Mouse (Mus musculus): Measurements from ENCODE around the gene Slc15a2. TPM values are rescaled to one million over a fixed set of nuclear protein-coding genes. Genes with fewer than 3 reads are reported as not detected.

Gene Slc15a2
- total and polyA plus RNA-seq, 2 experiments from 2014 or later, result 0.71 to 1.5 TPM

DNA sequence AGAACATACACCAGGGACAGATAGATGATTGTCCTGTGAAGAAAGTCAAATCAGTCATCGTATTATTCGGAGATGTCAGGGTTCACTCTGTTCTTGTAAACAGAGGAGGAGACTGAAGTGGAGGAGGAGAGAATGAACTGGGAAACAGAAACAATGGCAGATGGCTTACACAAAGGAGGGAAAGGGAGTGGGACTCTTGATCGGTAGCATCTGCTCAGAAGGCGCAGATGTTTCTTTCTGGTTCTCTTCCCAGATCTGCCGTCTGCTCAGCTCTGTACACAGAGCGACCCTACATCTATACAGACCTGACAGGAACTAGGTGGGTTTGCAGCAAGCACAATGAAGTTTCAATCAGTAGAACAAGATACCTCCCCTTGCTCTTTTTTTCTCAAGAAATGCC is 9.1 kb downstream of the Slc15a2 start:
- H3K9ac ChIP-seq (replicated peaks; ENCODE audit: low read depth, low read length), result no peak overlapping the region
- H3K27ac ChIP-seq (ENCODE audit: low read depth), result no peak overlapping the region
- H3K4me2 ChIP-seq (ENCODE audit: low read depth, low read length), result no peak overlapping the region
- no peak for TF ChIP-seq CTCF (IDR thresholded peaks at IDR 0.05; ENCODE audit: low read depth)
- TF ChIP-seq EP300 (IDR thresholded peaks at IDR 0.05; ENCODE audit: low read depth), result no peak
- no peaks in the 10 kb centered on the region for H3K9me3 ChIP-seq (replicated peaks; ENCODE audit: control insufficient read depth, low read length)
- no peaks in the 10 kb centered on the region for H3K36me3 ChIP-seq (replicated peaks; ENCODE audit: control insufficient read depth, insufficient read depth, low read length)
- ATAC-seq (ENCODE audit: insufficient read depth, low read depth) (no peak), DNase-seq (ENCODE audit: low spot score) (no peak)
- H3K4me1 ChIP-seq (ENCODE audit: control insufficient read depth, insufficient read depth), result no peaks in the 10 kb centered on the region
- WGBS, result 73% methylated on average over 6 of the region's 6 CpGs
- H3K4me3 ChIP-seq (ENCODE audit: low read depth, low read length), result no peak overlapping the region
- H3K27me3 ChIP-seq (ENCODE audit: control insufficient read depth, insufficient read depth, low read length), result no peaks in the 10 kb centered on the region

DNA sequence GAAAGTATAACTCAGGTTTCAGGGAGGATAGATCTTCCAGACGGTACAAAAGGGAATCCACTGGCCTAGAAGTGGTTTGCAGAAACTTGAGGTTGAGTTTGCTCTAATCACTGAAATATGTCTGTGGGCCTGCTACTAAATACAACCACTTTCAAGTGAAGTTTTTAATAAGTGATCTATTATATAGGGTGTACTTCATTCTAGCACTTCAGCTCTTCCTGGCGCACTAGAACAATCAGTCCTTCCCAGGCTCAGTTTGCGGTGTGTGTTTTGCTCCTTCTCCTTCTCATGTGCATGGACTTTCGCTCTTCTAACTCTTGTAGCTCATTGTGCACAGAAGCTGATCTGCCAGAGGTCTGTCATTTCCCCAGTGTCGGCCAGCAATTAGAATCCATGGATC is 11.8 kb downstream of the Slc15a2 start:
- Histone ChIP-seq H3K9ac (replicated peaks; ENCODE audit: low read depth, low read length) (no peak overlapping the region), H3K9me3 (replicated peaks; ENCODE audit: control insufficient read depth, low read length) (no peaks in the 10 kb centered on the region), H3K27me3 (ENCODE audit: control insufficient read depth, insufficient read depth, low read length) (no peaks in the 10 kb centered on the region), H3K4me3 (ENCODE audit: low read depth, low read length) (no peak overlapping the region), H3K4me1 (ENCODE audit: control insufficient read depth, insufficient read depth) (no peaks in the 10 kb centered on the region), H3K4me2 (ENCODE audit: low read depth, low read length) (no peak overlapping the region), H3K27ac (ENCODE audit: low read depth) (no peak overlapping the region), H3K36me3 (replicated peaks; ENCODE audit: control insufficient read depth, insufficient read depth, low read length) (no peaks in the 10 kb centered on the region)
- DNase-seq (ENCODE audit: low spot score) (no peak), ATAC-seq (ENCODE audit: insufficient read depth, low read depth) (no peak)
- TF ChIP-seq CTCF (IDR thresholded peaks at IDR 0.05; ENCODE audit: low read depth), result no peak
- 82% methylated on average over 5 of the region's 5 CpGs for WGBS

DNA sequence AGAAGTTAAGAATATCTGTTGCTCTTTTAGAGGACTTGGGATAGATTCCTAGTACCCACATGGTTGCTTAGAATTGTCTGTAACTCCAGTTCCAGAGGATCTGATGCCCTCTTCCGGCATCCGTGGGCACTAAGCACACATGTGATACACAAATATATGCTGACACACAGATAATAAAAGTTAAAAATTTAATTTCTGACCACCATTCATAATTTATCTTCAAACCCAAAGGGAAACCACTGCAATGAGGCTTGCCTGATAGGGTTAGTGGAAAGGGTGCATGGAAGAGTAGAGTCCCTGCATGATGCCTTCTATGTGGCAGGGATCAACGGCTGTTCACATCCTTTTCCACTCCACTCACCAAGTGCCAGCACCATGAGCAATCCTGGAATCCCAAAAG is 13.1 kb downstream of the Slc15a2 start:
- Histone ChIP-seq H3K4me3 (ENCODE audit: low read depth, low read length) (no peak overlapping the region), H3K36me3 (replicated peaks; ENCODE audit: control insufficient read depth, insufficient read depth, low read length) (no peaks in the 10 kb centered on the region), H3K9ac (replicated peaks; ENCODE audit: low read depth, low read length) (no peak overlapping the region), H3K27me3 (ENCODE audit: control insufficient read depth, insufficient read depth, low read length) (no peaks in the 10 kb centered on the region), H3K4me2 (ENCODE audit: low read depth, low read length) (no peak overlapping the region), H3K4me1 (ENCODE audit: control insufficient read depth, insufficient read depth) (no peaks in the 10 kb centered on the region), H3K27ac (ENCODE audit: low read depth) (no peak overlapping the region), H3K9me3 (replicated peaks; ENCODE audit: control insufficient read depth, low read length) (no peaks in the 10 kb centered on the region)
- WGBS, result 84% methylated on average over 3 of the region's 3 CpGs
- DNase-seq (ENCODE audit: low spot score) (no peak), ATAC-seq (ENCODE audit: insufficient read depth, low read depth) (no peak)
- TF ChIP-seq CTCF (IDR thresholded peaks at IDR 0.05; ENCODE audit: low read depth) (no peak), EP300 (IDR thresholded peaks at IDR 0.05; ENCODE audit: low read depth) (no peak)

DNA sequence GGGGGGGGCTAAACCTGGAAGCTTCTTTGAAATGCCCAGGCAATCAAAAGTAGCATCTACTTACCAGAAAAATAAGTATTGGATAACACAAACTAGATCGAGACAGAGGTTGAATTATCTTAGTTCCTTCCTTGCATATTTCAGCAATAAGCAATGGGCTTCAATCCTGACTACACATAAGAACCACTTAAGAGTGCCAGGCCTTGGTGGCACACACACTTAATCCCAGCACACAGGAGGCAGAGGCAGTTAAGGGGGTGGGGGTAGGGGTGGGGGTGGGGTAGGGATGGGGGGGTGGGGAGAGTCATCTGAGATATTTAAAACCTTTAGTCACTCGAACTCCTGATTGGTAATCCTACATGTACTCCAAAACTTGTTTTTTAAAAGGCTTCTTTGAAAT is 13.5 kb downstream of the Slc15a2 start:
- no peak overlapping the region for H3K4me2 ChIP-seq (ENCODE audit: low read depth, low read length)
- H3K9ac ChIP-seq (replicated peaks; ENCODE audit: low read depth, low read length), result no peak overlapping the region
- H3K9me3 ChIP-seq (replicated peaks; ENCODE audit: control insufficient read depth, low read length), result no peaks in the 10 kb centered on the region
- H3K27ac ChIP-seq (ENCODE audit: low read depth), result no peak overlapping the region
- TF ChIP-seq EP300 (IDR thresholded peaks at IDR 0.05; ENCODE audit: low read depth) (no peak), CTCF (IDR thresholded peaks at IDR 0.05; ENCODE audit: low read depth) (no peak)
- DNase-seq (ENCODE audit: low spot score) (no peak), ATAC-seq (ENCODE audit: insufficient read depth, low read depth) (no peak)
- 63% methylated on average over 2 of the region's 2 CpGs for WGBS
- no peaks in the 10 kb centered on the region for H3K4me1 ChIP-seq (ENCODE audit: control insufficient read depth, insufficient read depth)
- no peak overlapping the region for H3K4me3 ChIP-seq (ENCODE audit: low read depth, low read length)
- no peaks in the 10 kb centered on the region for H3K27me3 ChIP-seq (ENCODE audit: control insufficient read depth, insufficient read depth, low read length)
- no peaks in the 10 kb centered on the region for H3K36me3 ChIP-seq (replicated peaks; ENCODE audit: control insufficient read depth, insufficient read depth, low read length)

DNA sequence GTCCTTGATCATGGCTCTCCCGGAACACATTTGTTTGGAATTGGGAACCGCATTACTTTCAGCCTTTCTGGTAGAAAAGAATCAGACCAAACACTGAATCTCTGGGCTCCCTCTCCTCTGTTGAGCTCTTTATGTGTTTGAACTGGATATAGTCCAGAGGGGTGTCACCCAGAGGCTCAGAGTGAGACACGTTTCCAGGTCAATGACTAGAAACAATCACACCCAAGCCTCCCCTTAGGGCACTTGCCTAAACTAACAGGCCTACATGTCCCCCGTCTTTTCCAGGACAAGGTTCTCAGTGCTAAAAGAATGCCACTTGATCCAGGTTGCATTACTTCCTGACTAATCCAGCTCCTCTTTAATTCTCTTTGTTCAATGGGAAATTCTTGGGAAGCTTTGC is 13.9 kb downstream of the Slc15a2 start:
- H3K27ac ChIP-seq (ENCODE audit: low read depth), result no peak overlapping the region
- no peaks in the 10 kb centered on the region for H3K4me1 ChIP-seq (ENCODE audit: control insufficient read depth, insufficient read depth)
- no peak overlapping the region for H3K4me3 ChIP-seq (ENCODE audit: low read depth, low read length)
- no peak overlapping the region for H3K4me2 ChIP-seq (ENCODE audit: low read depth, low read length)
- no peaks in the 10 kb centered on the region for H3K9me3 ChIP-seq (replicated peaks; ENCODE audit: control insufficient read depth, low read length)
- no peaks in the 10 kb centered on the region for H3K27me3 ChIP-seq (ENCODE audit: control insufficient read depth, insufficient read depth, low read length)
- no peak overlapping the region for H3K9ac ChIP-seq (replicated peaks; ENCODE audit: low read depth, low read length)
- ATAC-seq (ENCODE audit: insufficient read depth, low read depth) (no peak), DNase-seq (ENCODE audit: low spot score) (no peak)
- no peaks in the 10 kb centered on the region for H3K36me3 ChIP-seq (replicated peaks; ENCODE audit: control insufficient read depth, insufficient read depth, low read length)
- 71% methylated on average over 4 of the region's 4 CpGs for WGBS
- no peak for TF ChIP-seq CTCF (IDR thresholded peaks at IDR 0.05; ENCODE audit: low read depth)
- TF ChIP-seq EP300 (IDR thresholded peaks at IDR 0.05; ENCODE audit: low read depth), result no peak

DNA sequence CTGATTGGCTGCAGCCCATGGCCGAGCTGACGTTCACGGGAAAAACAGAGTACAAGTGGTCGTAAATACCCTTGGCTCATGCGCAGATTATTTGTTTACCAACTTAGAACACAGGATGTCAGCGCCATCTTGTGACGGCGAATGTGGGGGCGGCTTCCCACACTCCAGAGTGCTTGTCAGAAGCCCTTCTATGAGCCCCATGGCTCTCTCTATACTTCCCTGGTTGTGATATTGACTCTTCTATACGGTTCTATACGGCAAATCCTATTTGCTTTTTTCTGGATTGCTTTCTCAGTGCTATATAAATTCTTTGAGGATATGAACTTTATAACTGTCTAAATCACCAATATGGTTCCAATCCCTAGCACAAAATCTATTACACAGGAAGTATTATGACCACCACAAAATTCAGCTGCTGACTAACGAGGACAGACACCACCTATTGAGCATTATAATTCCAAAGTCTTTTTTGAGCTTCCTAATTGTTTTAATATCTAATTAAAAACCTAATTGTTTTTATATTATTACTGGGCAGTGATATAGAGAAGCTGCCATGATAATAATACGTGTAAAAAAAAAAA is 14.5 kb downstream of the Slc15a2 start:
- Histone ChIP-seq H3K4me1 (ENCODE audit: control insufficient read depth, insufficient read depth) (no peaks in the 10 kb centered on the region), H3K4me3 (ENCODE audit: low read depth, low read length) (no peak overlapping the region), H3K9me3 (replicated peaks; ENCODE audit: control insufficient read depth, low read length) (no peaks in the 10 kb centered on the region), H3K9ac (replicated peaks; ENCODE audit: low read depth, low read length) (no peak overlapping the region), H3K36me3 (replicated peaks; ENCODE audit: control insufficient read depth, insufficient read depth, low read length) (no peaks in the 10 kb centered on the region), H3K4me2 (ENCODE audit: low read depth, low read length) (no peak overlapping the region), H3K27me3 (ENCODE audit: control insufficient read depth, insufficient read depth, low read length) (no peaks in the 10 kb centered on the region), H3K27ac (ENCODE audit: low read depth) (no peak overlapping the region)
- TF ChIP-seq EP300 (IDR thresholded peaks at IDR 0.05; ENCODE audit: low read depth), result no peak
- no peak for TF ChIP-seq CTCF (IDR thresholded peaks at IDR 0.05; ENCODE audit: low read depth)
- 71% methylated on average over 8 of the region's 13 CpGs for WGBS
- DNase-seq (ENCODE audit: low spot score), result no peak
- no peak for ATAC-seq (ENCODE audit: insufficient read depth, low read depth)

Measured in heart, postnatal 0 days (tissue).